Mouse (Mus musculus): ENCODE data around the gene Akap11. TPM values are rescaled to one million over a fixed set of nuclear protein-coding genes. Genes with fewer than 3 reads are reported as not detected.
"Not testable (repeated sequence)": the region's sequence is repeated elsewhere in the genome, so short reads cannot be mapped to it uniquely, and the experiment has no call there.

Gene Akap11
- polyA plus RNA-seq, 1 experiment from 2014 or later, result 18.9 TPM

- no peak for DNase-seq
- WGBS, result 85% methylated on average over 7 of the region's 7 CpGs
Measured at GRCm38 (mm10) chr14:78563211-78563610, 26.6 kb upstream of the Akap11 start.

GRCm38 (mm10) chr14:78562121-78562520 lies 25.5 kb upstream of the Akap11 start:
- ATAC-seq (ENCODE audit: insufficient read depth) (no peak), DNase-seq (no peak)
- Histone ChIP-seq H3K9ac (no peak overlapping the region), H3K27ac (ENCODE audit: low read depth) (no peak overlapping the region), H3K4me1 (ENCODE audit: insufficient read depth) (no peaks in the 10 kb centered on the region), H3K36me3 (ENCODE audit: insufficient read depth) (no peaks in the 10 kb centered on the region), H3K4me3 (ENCODE audit: low read depth, low read length) (no peak overlapping the region), H3K4me2 (no peak overlapping the region), H3K27me3 (ENCODE audit: insufficient read depth, low read length) (no peaks in the 10 kb centered on the region), H3K9me3 (ENCODE audit: low read depth, low read length) (no peaks in the 10 kb centered on the region)
- WGBS, result 73% methylated on average over 4 of the region's 4 CpGs
- no peak for TF ChIP-seq CTCF (IDR thresholded peaks at IDR 0.05; ENCODE audit: low read depth)

More at GRCm38 (mm10) chr14:78563211-78563610, 26.6 kb upstream of the Akap11 start:
- Histone ChIP-seq H3K9me3 (ENCODE audit: low read depth, low read length) (no peaks in the 10 kb centered on the region), H3K9ac (no peak overlapping the region), H3K27me3 (ENCODE audit: insufficient read depth, low read length) (no peaks in the 10 kb centered on the region), H3K4me1 (ENCODE audit: insufficient read depth) (no peaks in the 10 kb centered on the region), H3K27ac (ENCODE audit: low read depth) (no peak overlapping the region), H3K4me2 (no peak overlapping the region), H3K4me3 (ENCODE audit: low read depth, low read length) (no peak overlapping the region), H3K36me3 (ENCODE audit: insufficient read depth) (no peaks in the 10 kb centered on the region)
- no peak for TF ChIP-seq CTCF (IDR thresholded peaks at IDR 0.05; ENCODE audit: low read depth)
- ATAC-seq (ENCODE audit: insufficient read depth), result no peak

GRCm38 (mm10) chr14:78559042-78559441 lies 22.4 kb upstream of the Akap11 start:
- Histone ChIP-seq H3K4me1 (ENCODE audit: insufficient read depth) (no peaks in the 10 kb centered on the region), H3K27ac (ENCODE audit: low read depth) (no peak overlapping the region), H3K4me2 (no peak overlapping the region), H3K9me3 (ENCODE audit: low read depth, low read length) (no peaks in the 10 kb centered on the region), H3K27me3 (ENCODE audit: insufficient read depth, low read length) (no peaks in the 10 kb centered on the region), H3K9ac (no peak overlapping the region), H3K4me3 (ENCODE audit: low read depth, low read length) (no peak overlapping the region), H3K36me3 (ENCODE audit: insufficient read depth) (no peaks in the 10 kb centered on the region)
- ATAC-seq (ENCODE audit: insufficient read depth) (no peak), DNase-seq (no peak)
- WGBS, result 81% methylated on average over 8 of the region's 8 CpGs
- TF ChIP-seq CTCF (IDR thresholded peaks at IDR 0.05; ENCODE audit: low read depth), result no peak

- not testable (repeated sequence) for ATAC-seq (ENCODE audit: insufficient read depth); H3K4me1 ChIP-seq (ENCODE audit: insufficient read depth); H3K4me3 ChIP-seq (ENCODE audit: low read depth, low read length); H3K27ac ChIP-seq (ENCODE audit: low read depth); H3K4me2 ChIP-seq; H3K9me3 ChIP-seq (ENCODE audit: low read depth, low read length); DNase-seq; H3K27me3 ChIP-seq (ENCODE audit: insufficient read depth, low read length); H3K36me3 ChIP-seq (ENCODE audit: insufficient read depth); H3K9ac ChIP-seq
- WGBS, result 78% methylated on average over 3 of the region's 3 CpGs
Measured at GRCm38 (mm10) chr14:78554830-78555229, 18.2 kb upstream of the Akap11 start.

GRCm38 (mm10) chr14:78553661-78554060 lies 17.1 kb upstream of the Akap11 start:
- Histone ChIP-seq H3K4me2 (no peak overlapping the region), H3K9ac (no peak overlapping the region), H3K27ac (ENCODE audit: low read depth) (no peak overlapping the region), H3K27me3 (ENCODE audit: insufficient read depth, low read length) (no peaks in the 10 kb centered on the region), H3K4me1 (ENCODE audit: insufficient read depth) (no peaks in the 10 kb centered on the region), H3K9me3 (ENCODE audit: low read depth, low read length) (no peaks in the 10 kb centered on the region), H3K4me3 (ENCODE audit: low read depth, low read length) (no peak overlapping the region), H3K36me3 (ENCODE audit: insufficient read depth) (no peaks in the 10 kb centered on the region)
- ATAC-seq (ENCODE audit: insufficient read depth) (no peak), DNase-seq (no peak)
- 91% methylated on average over 6 of the region's 6 CpGs for WGBS
- 0 out of 2 replicates have a peak, but pooled peaks have one; percentile 14 for TF ChIP-seq CTCF (IDR thresholded peaks at IDR 0.05; ENCODE audit: low read depth)

GRCm38 (mm10) chr14:78548807-78549206 lies 12.2 kb upstream of the Akap11 start:
- H3K27ac ChIP-seq (ENCODE audit: low read depth), result no peak overlapping the region
- no peak overlapping the region for H3K9ac ChIP-seq
- DNase-seq (peak; percentile 50), ATAC-seq (ENCODE audit: insufficient read depth) (peak; percentile 65)
- 24% methylated on average over 6 of the region's 6 CpGs for WGBS
- H3K27me3 ChIP-seq (ENCODE audit: insufficient read depth, low read length), result no peaks in the 10 kb centered on the region
- H3K9me3 ChIP-seq (ENCODE audit: low read depth, low read length), result no peaks in the 10 kb centered on the region
- no peaks in the 10 kb centered on the region for H3K36me3 ChIP-seq (ENCODE audit: insufficient read depth)
- H3K4me1 ChIP-seq (ENCODE audit: insufficient read depth), result no peaks in the 10 kb centered on the region
- no peak overlapping the region for H3K4me2 ChIP-seq
- H3K4me3 ChIP-seq (ENCODE audit: low read depth, low read length), result no peak overlapping the region
- no peak for TF ChIP-seq CTCF (IDR thresholded peaks at IDR 0.05; ENCODE audit: low read depth)

GRCm38 (mm10) chr14:78541319-78541718 lies 4.7 kb upstream of the Akap11 start:
- DNase-seq, result peak; percentile 68
- H3K9me3 ChIP-seq (ENCODE audit: low read depth, low read length), result no peaks in the 10 kb centered on the region
- no peak overlapping the region for H3K4me2 ChIP-seq
- no peaks in the 10 kb centered on the region for H3K27me3 ChIP-seq (ENCODE audit: insufficient read depth, low read length)
- WGBS, result 51% methylated on average over 3 of the region's 3 CpGs
- ATAC-seq (ENCODE audit: insufficient read depth), result no peak
- no peak overlapping the region for H3K4me3 ChIP-seq (ENCODE audit: low read depth, low read length)
- H3K9ac ChIP-seq, result no peak overlapping the region
- no peak for TF ChIP-seq CTCF (IDR thresholded peaks at IDR 0.05; ENCODE audit: low read depth)
- H3K27ac ChIP-seq (ENCODE audit: low read depth), result peak overlapping the region; percentile 32; the same call in 1 of the 2 replicates
- H3K36me3 ChIP-seq (ENCODE audit: insufficient read depth), result no peaks in the 10 kb centered on the region
- H3K4me1 ChIP-seq (ENCODE audit: insufficient read depth), result no peaks in the 10 kb centered on the region; the same call in 1 of the 2 replicates

GRCm38 (mm10) chr14:78539821-78540220 lies 3.2 kb upstream of the Akap11 start:
- Histone ChIP-seq H3K9ac (no peak overlapping the region), H3K27me3 (ENCODE audit: insufficient read depth, low read length) (no peaks in the 10 kb centered on the region), H3K4me3 (ENCODE audit: low read depth, low read length) (no peak overlapping the region), H3K9me3 (ENCODE audit: low read depth, low read length) (no peaks in the 10 kb centered on the region), H3K27ac (ENCODE audit: low read depth) (no peak overlapping the region), H3K36me3 (ENCODE audit: insufficient read depth) (no peaks in the 10 kb centered on the region), H3K4me2 (no peak overlapping the region), H3K4me1 (ENCODE audit: insufficient read depth) (no peaks in the 10 kb centered on the region; the same call in 1 of the 2 replicates)
- no peak for TF ChIP-seq CTCF (IDR thresholded peaks at IDR 0.05; ENCODE audit: low read depth)
- no peak for ATAC-seq (ENCODE audit: insufficient read depth)
- DNase-seq, result no peak
- WGBS, result 96% methylated on average over 1 of the region's 1 CpGs

Data from lung, embryonic 14.5 days (tissue).